Mouse (Mus musculus) megakaryocyte-erythroid progenitor cell, adult 5-6 weeks (primary cell): ENCODE results near the gene Nol7. TPM values are rescaled to one million over a fixed set of nuclear protein-coding genes. Genes with fewer than 3 reads are reported as not detected.

Source experiments
- ATAC-seq: replicated peaks from 2 replicates; pipeline ENCODE4 v1.8.0; 2016; ENCODE audit warnings: mild to moderate bottlenecking, inconsistent platforms; ENCODE audit not compliant: severe bottlenecking, poor library complexity, low FRiP score, low TSS enrichment
- total RNA-seq, 2 experiments: library from RNA; stranded (forward) in 1 of 2; stranded (reverse) in 1 of 2; fragments of 200-1000, 215-1000 nt in 1 of 2; fragments of >200 nt in 1 of 2; fragmentation: Nextera tagmentation in 1 of 2; gene quantifications; 2 replicates each; pipeline ENCODE4 v1.2.3; 2014 to 2017

Nol7 gene
- total RNA-seq, 2 experiments from 2014 or later: 212 to 282 TPM

DNA sequence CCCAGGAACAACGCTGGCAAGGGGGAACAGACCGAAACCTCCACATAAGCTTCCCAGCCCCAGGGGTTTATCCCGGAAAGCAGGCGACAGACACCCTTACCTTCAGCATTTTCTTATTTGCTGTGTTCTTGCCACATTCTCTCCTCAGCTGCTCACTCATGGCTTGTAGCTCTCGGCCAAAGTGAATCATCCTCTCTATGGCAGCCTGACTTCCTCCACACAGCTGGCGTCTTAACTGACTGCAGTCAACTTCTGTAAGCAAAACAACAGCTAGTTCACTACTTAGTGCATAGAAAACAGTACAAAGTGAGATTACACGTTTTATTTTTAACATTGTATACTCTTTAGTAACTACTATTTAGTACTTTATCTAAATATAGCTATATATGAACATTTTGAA lies 14.1 kb downstream of the Nol7 start:
- ATAC-seq: no peak

DNA sequence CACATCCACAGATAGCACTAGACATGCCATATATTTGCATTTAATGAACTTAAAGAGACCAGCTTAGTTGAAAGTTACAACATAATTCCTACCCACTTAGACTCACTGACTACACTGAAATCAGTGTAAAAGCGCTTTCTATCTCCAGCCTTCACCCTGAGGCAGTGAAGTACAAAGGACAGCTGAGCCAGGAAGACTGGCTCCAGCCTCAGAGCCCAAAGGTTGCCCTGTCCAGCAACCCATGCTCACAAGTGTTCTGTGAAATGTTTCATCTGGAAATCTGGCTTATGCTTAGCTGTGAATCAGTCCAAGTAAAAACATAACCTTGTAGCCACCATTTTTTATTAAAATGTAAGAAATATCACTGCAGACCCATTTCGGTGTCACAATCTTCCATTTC lies 15.4 kb downstream of the Nol7 start:
- no peak for ATAC-seq

DNA sequence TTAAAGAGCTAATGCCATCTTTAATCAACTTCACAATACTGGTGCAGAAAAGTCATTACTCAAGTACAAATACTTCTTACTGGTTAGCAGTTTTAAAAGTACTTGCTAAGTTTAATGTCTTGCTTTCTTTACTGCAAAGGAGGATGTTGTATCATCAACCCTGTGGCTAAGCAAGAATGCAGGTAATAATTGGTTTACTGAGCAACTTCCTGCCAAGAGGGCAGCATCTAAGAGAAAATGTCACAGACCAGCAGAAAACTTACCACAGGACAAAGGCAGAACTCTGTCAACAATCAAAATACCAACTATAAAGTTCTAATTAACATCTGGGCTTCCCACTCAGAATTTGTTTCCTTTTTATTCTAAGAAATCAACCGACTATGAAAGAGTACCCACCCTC lies 17.1 kb downstream of the Nol7 start:
- no peak for ATAC-seq

DNA sequence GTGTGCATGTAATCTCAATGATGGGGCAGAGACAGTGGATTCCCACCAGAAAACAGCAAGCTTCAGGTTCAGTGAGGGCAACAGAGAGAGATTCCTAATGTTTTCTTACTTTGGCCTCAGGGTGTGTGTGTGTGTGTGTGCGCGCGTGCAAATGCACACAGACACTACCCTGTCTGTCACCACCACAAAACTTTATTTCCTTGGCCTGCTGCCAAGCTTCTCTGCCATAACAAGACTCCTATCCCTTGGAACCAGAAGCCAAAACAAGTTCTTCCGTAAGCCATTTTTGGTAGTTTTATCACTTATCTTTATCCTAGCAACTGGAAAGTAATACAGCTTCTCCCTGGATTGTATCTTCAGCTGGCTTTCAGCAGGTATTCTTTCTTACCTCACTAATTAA lies 30.2 kb downstream of the Nol7 start:
- ATAC-seq: no peak

DNA sequence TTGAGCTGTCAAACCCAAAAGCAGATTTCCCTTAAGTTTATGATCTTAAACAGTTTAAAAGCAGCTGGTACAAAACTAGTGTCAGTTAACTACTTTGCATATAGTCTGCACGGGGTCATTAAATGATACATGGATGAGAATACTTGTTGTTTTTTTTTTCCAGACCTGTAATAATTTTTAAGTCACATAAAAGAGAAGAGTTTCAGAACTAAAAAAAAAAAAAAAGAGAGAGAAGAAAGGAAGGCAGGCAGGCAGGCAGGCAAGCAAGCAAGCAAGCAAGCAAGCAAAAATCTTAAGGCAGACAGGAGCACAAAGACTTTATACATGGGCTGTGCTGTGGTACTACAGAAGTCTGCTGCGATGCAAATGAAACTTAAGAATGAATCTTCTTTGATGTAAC lies 35.2 kb downstream of the Nol7 start:
- no peak for ATAC-seq

DNA sequence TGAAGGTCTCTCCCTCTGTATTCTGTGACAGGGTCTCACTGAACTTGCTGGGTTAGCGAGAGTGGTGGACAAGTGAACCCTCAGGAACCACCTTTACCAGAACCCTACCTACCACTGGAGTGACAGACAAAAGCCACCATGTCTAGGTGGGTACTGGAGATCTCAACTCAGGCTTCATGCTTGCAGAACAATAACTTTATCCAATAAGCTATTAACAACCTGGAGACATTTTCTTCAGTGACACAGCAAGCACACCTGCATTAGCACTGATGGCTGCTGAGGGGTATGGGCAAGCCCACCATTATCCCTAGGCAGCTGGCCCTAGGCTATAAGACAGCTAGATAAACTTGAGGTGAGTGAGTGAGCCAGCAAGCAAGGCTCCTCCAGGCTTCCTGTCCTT lies 42.2 kb downstream of the Nol7 start:
- ATAC-seq: 0 out of 2 replicates have a peak, but pooled peaks have one; percentile 47

DNA sequence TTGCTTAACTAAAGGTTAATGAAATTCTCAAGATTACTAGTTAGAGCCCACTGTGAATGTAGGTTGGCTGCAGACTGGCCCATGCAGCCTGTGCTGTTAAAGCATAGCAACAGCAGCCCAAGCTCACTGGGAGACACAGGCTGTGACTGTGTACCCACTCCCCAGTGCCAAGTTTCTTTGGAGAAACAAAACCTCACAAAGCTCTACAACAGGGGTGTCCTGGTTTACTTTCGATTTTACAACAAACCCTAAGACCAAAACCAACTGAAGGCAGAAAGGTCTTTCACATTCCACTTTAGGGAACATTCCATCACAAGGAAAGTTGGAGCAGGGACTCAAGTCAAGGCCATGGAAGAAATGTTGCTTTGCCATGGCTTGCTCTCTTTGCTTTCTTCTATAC lies 44.4 kb downstream of the Nol7 start:
- no peak for ATAC-seq

DNA sequence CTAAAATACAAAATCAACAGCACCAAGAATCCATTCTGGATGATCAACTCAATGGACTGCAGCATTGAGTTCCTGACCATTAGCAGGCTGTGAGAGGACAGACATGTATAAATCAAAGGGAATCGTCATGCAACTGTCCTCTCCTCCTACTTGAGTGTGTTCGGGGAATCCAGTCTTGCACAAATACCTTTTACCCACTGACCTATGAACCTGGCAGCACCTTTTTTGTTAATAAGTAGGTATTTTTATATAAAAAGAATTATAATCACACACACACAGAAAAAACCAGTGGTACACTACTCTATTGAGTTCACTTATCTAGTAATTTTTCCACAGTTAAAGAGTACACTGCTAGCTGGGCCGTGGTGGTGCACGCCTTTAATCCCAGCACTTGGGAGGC lies 45.5 kb downstream of the Nol7 start:
- no peak for ATAC-seq

DNA sequence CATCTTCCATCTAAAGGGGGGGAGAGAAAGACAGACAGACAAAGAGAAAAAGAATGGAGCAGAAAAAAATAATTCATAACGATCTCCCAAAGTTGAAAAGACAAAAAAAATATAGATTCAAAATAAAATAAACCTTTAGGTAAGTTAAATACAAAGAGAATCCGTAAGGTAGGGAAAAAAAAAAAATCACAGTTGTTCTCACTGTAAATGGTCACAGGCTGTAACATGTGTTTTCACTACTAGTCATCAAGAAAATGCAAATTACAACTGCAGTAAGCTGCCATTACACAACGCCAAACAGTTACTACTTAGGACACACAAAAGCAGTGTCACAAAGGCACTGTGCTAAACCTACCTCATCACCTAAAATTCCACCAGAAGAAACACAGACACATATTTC lies 46.5 kb downstream of the Nol7 start:
- ATAC-seq: no peak

DNA sequence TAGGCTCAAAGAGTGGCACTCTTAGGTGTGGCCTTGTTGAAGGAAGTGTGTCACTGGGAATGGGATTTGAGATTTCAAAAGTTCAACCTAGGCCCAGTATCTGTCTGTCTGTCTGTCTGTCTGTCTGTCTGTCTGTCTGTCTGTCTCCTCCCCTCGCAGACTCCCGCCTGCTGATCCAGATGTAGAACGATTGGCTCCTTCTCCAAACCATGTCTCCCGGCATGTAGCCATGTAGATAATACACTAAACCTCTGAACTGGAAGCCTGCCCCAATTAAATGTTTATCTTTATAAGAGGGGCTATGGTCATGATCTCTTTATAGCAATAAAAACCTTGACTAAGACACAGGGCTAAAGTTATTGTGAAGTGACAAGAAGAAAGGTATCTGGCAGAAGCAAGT lies 47.6 kb downstream of the Nol7 start:
- ATAC-seq: peak; percentile 57

DNA sequence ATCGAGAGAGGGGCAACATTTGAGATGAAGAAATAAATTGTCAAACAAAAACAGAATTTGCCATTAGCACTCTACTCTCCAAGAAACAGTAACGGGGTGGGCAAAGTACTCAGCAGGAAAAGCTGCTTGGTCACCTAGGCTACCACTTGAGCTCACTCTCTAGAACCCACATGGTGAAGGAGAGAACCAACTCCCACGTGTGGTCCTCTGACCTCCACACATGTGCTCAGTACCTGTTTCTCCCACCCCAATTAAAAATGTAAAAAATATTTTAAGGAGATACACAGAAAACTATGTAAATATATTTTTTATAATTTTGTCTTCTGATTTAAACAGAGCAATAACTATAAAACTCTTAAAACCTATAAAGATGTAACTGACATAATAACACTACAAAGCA lies 49.5 kb downstream of the Nol7 start:
- no peak for ATAC-seq

DNA sequence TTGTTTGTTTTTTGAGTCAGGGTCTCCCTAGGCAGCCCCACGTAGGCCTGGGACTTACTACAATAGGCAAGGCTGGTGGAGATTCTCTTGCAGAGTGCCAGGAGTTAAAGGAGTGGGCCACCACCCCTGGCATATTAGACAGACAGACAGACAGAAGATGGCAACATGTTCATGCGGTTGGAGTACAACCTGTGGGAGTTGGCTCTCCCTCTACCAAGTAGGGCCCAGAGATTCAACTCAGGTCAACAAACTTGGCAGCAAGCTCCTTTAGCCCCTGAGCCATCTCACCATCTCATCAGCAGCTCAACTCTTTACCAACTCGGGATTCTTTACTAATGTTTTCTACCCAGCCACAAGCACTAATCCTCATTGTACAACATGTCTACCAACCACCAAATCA lies 52.5 kb downstream of the Nol7 start:
- no peak for ATAC-seq

DNA sequence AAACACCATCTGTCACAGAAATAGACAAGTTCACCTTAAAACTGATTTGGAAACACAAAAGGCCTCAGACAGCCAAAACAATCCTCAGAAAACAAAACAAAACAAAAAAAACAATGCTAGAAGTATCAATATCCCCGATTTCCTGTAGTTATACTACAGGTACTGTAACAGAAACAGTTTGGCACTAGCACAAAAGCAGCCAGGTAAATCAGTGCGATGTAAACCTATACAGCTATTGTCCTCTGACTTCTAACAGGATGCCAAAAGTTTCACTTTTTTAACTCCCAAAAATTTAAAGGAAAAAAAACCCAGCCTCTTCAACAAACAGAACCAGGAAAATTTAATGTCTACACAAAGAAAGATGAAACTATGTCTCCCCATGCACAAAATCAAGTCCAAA lies 54.0 kb downstream of the Nol7 start:
- ATAC-seq: no peak

DNA sequence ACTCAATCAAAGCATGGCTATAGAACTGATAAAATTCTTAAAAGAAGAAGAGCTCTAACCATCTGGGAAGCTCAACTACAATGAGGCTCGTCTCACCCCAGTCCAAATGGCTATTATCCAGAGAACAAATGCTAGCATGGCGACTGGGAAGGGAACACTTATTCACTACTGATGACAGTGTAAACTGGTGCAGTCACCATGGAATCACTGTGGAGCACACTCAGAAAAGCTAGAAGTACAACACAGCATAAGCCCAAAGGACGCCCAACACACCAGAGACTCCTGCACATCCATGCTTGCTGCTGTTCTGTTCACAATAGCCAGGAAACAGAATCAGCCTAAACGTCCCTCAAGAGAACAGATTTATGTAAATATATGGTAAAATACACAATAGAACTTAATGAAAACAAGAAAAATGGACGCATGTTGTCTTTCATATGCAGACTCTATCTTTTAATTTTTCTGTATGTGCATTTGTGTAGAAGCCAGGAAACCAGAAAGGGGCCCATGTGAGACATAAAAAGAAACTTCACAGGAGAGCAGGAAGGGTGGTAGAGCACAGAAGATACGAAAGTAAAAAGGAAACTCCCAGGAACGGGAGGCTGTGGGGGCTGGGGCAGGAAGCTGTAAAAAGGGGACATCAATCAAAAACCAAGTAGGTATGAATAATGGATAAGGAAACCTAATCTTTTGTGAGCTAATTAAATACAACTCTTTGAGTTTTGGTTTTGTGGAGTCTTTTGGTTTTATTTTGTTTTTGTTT lies 54.8 kb downstream of the Nol7 start:
- no peak for ATAC-seq

DNA sequence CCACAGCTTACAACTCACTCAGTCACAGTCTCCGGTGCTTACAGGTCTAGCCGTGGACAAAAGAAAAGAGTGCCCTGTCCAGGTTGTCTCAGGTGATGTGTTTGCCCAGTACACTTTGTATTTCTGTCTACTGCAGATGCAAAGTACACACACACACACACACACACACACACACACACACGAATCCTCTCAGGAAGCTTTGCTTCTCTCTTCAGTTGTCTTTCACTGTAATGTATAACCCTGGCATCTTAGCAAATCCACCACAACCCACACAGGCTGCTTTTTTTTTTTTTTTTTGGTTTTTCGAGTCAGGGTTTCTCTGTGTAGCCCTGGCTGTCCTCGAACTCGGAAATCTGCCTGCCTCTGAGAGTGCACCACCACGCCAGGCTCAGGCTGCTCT lies 56.2 kb downstream of the Nol7 start:
- ATAC-seq: no peak

Other genes with a start within 250 kb of the Nol7 start
- gene Tbc1d7, start 226.9 kb upstream of the Nol7 start, total RNA-seq (2014; fragmentation: Nextera tagmentation): 10.7 and 21.3 TPM in 2 replicates
- 5.1 and 7.7 TPM in 2 replicates for gene Tbc1d7, start 226.9 kb upstream of the Nol7 start, total RNA-seq (2017)
- gene Gfod1, start 94.2 kb upstream of the Nol7 start, total RNA-seq (2014; fragmentation: Nextera tagmentation): 1.2 and 1.6 TPM in 2 replicates
- gene Gfod1, start 94.2 kb upstream of the Nol7 start, total RNA-seq (2017): 0.42 and 2.9 TPM in 2 replicates
- 4.3 and 12.8 TPM in 2 replicates for gene Sirt5, start 32.9 kb upstream of the Nol7 start, total RNA-seq (2014; fragmentation: Nextera tagmentation)
- gene Sirt5, start 32.9 kb upstream of the Nol7 start, total RNA-seq (2017): 5.8 and 6.2 TPM in 2 replicates
- 36.8 and 36.9 TPM in 2 replicates for gene Ranbp9, start 82.9 kb downstream of the Nol7 start, total RNA-seq (2014; fragmentation: Nextera tagmentation)
- 54.2 and 60.4 TPM in 2 replicates for gene Ranbp9, start 82.9 kb downstream of the Nol7 start, total RNA-seq (2017)
- 17.0 and 21.1 TPM in 2 replicates for gene Mcur1, start 161.8 kb downstream of the Nol7 start, total RNA-seq (2014; fragmentation: Nextera tagmentation)
- 10.9 and 14.2 TPM in 2 replicates for gene Mcur1, start 161.8 kb downstream of the Nol7 start, total RNA-seq (2017)
- gene Rnf182, start 217.3 kb downstream of the Nol7 start, total RNA-seq (2014; fragmentation: Nextera tagmentation): not detected in 2 replicates
- gene Rnf182, start 217.3 kb downstream of the Nol7 start, total RNA-seq (2017): not detected in 2 replicates